Mouse (Mus musculus) testis, adult 2 months (tissue): ENCODE results near the gene Spen. TPM values are rescaled to one million over a fixed set of nuclear protein-coding genes. Genes with fewer than 3 reads are reported as not detected.
A peak's percentile ranks its signal among the peaks of the same experiment; 100 is the strongest.

ENCODE experiments used
- H3K27ac ChIP-seq: fragments of 200-500 bp; 2 replicates; pipeline ENCODE4 v1.5.1; 2012; ENCODE audit warnings: low read depth, low read length; ENCODE audit not compliant: control insufficient read depth, insufficient read depth
- H3K27me3 ChIP-seq: fragments of 200-500 bp; 2 replicates; pipeline ENCODE4 v1.6.1; 2012; ENCODE audit warnings: mild to moderate bottlenecking, low read length, moderate library complexity; ENCODE audit not compliant: control insufficient read depth, insufficient read depth
- H3K36me3 ChIP-seq: fragments of 200-500 bp; 2 replicates; pipeline ENCODE4 v1.6.1; 2012; ENCODE audit warnings: mild to moderate bottlenecking, low read length; ENCODE audit not compliant: control insufficient read depth, insufficient read depth
- H3K4me1 ChIP-seq: fragments of 200-500 bp; 2 replicates; pipeline ENCODE4 v1.6.1; 2012; ENCODE audit warnings: low read length; ENCODE audit not compliant: control insufficient read depth, insufficient read depth
- H3K4me3 ChIP-seq: fragments of 200-500 bp; 2 replicates; pipeline ENCODE4 v1.5.1; 2012; ENCODE audit warnings: low read depth, mild to moderate bottlenecking, low read length, moderate library complexity, mixed read lengths; ENCODE audit not compliant: control insufficient read depth
- CTCF ChIP-seq: fragments of 200-500 bp; IDR thresholded peaks from 2 replicates; pipeline ENCODE4 v1.5.1; 2012; ENCODE audit warnings: low read depth, mild to moderate bottlenecking, inconsistent platforms, low read length, moderate library complexity; ENCODE audit not compliant: control insufficient read depth, insufficient read depth, insufficient replicate concordance
- POLR2A ChIP-seq: fragments of 200-500 bp; IDR thresholded peaks from 2 replicates; pipeline ENCODE4 v1.6.1; 2012; ENCODE audit warnings: low read depth, mild to moderate bottlenecking, inconsistent platforms, low read length, moderate library complexity; ENCODE audit not compliant: control insufficient read depth
- polyA plus RNA-seq: library from polyadenylated mRNA; depleted of rRNA; stranded (reverse); fragments of >200 nt; gene quantifications from 2 replicates; pipeline ENCODE4 v1.2.3, GENCODE M21; 2012

Gene Spen
- polyA plus RNA-seq, 1 experiment: 16.9 TPM

GRCm38 (mm10) chr4:141425484-141426479, 112.6 kb downstream of the Spen start:
- peak overlapping the region; percentile 10; the same call in 1 of the 2 replicates for H3K4me3 ChIP-seq

GRCm38 (mm10) chr4:141423691-141424431, 114.5 kb downstream of the Spen start:
- no peak for TF ChIP-seq CTCF
- H3K36me3 ChIP-seq: no peaks in the 10 kb centered on the region

More at GRCm38 (mm10) chr4:141425484-141426479, 112.6 kb downstream of the Spen start:
- Histone ChIP-seq H3K27ac (no peak overlapping the region), H3K36me3 (no peaks in the 10 kb centered on the region), H3K4me1 (peaks cover 28% of the 10 kb centered on the region), H3K27me3 (no peaks in the 10 kb centered on the region)
- no peak for TF ChIP-seq POLR2A
- no peak for TF ChIP-seq CTCF

GRCm38 (mm10) chr4:141423288-141423687, 115.1 kb downstream of the Spen start:
- no peaks in the 10 kb centered on the region for H3K36me3 ChIP-seq
- H3K4me1 ChIP-seq: peaks cover 33% of the 10 kb centered on the region
- H3K27ac ChIP-seq: no peak overlapping the region
- H3K27me3 ChIP-seq: no peaks in the 10 kb centered on the region
- no peak overlapping the region for H3K4me3 ChIP-seq
- TF ChIP-seq POLR2A (no peak), CTCF (no peak)

More at GRCm38 (mm10) chr4:141423691-141424431, 114.5 kb downstream of the Spen start:
- Histone ChIP-seq H3K4me1 (peaks cover 33% of the 10 kb centered on the region), H3K27ac (no peak overlapping the region), H3K4me3 (no peak overlapping the region), H3K27me3 (no peaks in the 10 kb centered on the region)

GRCm38 (mm10) chr4:141422841-141423240, 115.6 kb downstream of the Spen start:
- no peaks in the 10 kb centered on the region for H3K36me3 ChIP-seq

GRCm38 (mm10) chr4:141421423-141421822, 117.0 kb downstream of the Spen start:
- Histone ChIP-seq H3K27ac (0 out of 2 replicates have a peak overlapping the region, but pooled peaks have one; percentile 2), H3K4me3 (peak overlapping the region; percentile 71), H3K27me3 (no peaks in the 10 kb centered on the region)

More at GRCm38 (mm10) chr4:141422841-141423240, 115.6 kb downstream of the Spen start:
- Histone ChIP-seq H3K4me1 (peaks cover 33% of the 10 kb centered on the region), H3K27me3 (no peaks in the 10 kb centered on the region), H3K27ac (peak overlapping the region; percentile 38; the same call in 1 of the 2 replicates), H3K4me3 (peak overlapping the region; percentile 71)
- TF ChIP-seq CTCF (no peak), POLR2A (no peak)

GRCm38 (mm10) chr4:141420886-141421285, 117.5 kb downstream of the Spen start:
- H3K27ac ChIP-seq: no peak overlapping the region
- H3K27me3 ChIP-seq: no peaks in the 10 kb centered on the region
- H3K36me3 ChIP-seq: no peaks in the 10 kb centered on the region
- H3K4me1 ChIP-seq: peaks cover 34% of the 10 kb centered on the region
- H3K4me3 ChIP-seq: peak overlapping the region; percentile 71
- no peak for TF ChIP-seq CTCF
- TF ChIP-seq POLR2A: no peak

More at GRCm38 (mm10) chr4:141421423-141421822, 117.0 kb downstream of the Spen start:
- no peak for TF ChIP-seq CTCF
- TF ChIP-seq POLR2A: no peak
- Histone ChIP-seq H3K36me3 (no peaks in the 10 kb centered on the region), H3K4me1 (peaks cover 33% of the 10 kb centered on the region)
